Mouse (Mus musculus): ENCODE data around the gene Cnnm2. TPM values are rescaled to one million over a fixed set of nuclear protein-coding genes. Genes with fewer than 3 reads are reported as not detected.
A peak's percentile ranks its signal among the peaks of the same experiment; 100 is the strongest.

Gene Cnnm2
- total and polyA plus RNA-seq, 3 experiments, result 4.0 to 10.7 TPM; not detected in 1

DNA sequence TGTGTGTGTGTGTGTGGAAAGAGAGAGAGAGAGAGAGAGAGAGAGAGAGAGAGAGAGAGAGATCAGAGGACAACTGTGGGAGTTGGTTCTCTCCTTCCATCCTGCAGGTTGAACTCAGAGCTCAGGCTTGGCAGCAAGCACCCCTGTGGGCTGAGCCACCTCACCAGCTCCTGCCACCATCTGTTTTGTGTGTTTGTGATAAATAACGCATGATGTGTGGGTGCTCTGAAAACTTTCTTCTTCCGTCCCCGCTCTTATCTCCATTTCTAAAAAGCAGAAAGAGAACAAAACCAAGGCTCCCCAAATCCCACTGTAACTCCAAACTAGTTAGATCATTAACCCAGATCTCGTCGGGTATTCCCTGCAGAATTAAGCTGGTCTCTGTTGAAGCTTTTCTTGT, 4.7 kb downstream of the Cnnm2 start (continued):
- TF ChIP-seq RCOR1 (IDR thresholded peaks at IDR 0.05; ENCODE audit: low read depth, low read length) (peak; percentile 81; the same call in 1 of the 2 replicates), USF2 (IDR thresholded peaks at IDR 0.05; ENCODE audit: borderline replicate concordance in 1 of 2, insufficient read depth in 1 of 2, low read depth in 1 of 2, low read length in 2 of 2) (no peak), MYC (IDR thresholded peaks at IDR 0.05; ENCODE audit: low read depth, low read length) (no peak), HCFC1 (IDR thresholded peaks at IDR 0.05; ENCODE audit: low read depth, low read length) (no peak), UBTF (IDR thresholded peaks at IDR 0.05; ENCODE audit: borderline replicate concordance, insufficient read depth, low read depth, low read length) (no peak), ZNF384 (IDR thresholded peaks at IDR 0.05; ENCODE audit: low read depth, low read length) (no peak), ZMIZ1 (IDR thresholded peaks at IDR 0.05; ENCODE audit: low read depth, low read length) (no peak), TCF12 (IDR thresholded peaks at IDR 0.05; ENCODE audit: low read depth, low read length) (peak; percentile 71), NRF1 (IDR thresholded peaks at IDR 0.05; ENCODE audit: insufficient read depth, low read depth, low read length, poor library complexity, severe bottlenecking) (no peak), RAD21 (IDR thresholded peaks at IDR 0.05; ENCODE audit: low read depth, low read length) (no peak)

DNA sequence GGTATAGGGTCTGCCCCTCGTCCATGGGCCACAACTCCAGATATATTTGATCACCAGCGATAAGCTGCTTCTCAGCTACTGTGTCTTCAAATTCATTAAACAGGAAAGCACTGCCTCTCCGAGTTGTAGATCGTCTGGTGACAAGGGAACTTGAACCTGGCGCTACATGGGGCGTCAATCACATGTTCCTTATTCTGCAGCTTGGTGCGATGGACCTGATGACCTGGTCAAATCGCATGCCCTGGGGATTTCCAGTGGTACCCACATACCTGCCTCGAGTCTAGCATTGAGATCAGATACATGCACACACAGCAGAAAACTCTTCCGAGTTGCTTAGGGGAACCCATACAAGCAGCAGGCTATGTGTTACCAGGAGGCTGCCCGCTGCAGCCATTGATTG, 8.4 kb downstream of the Cnnm2 start:
- peaks cover 0 to 1% of the 10 kb centered on the region in 2 experiments; a peak in 1 of 4 replicates for H3K27me3 ChIP-seq (ENCODE audit: control insufficient read depth in 1 of 2, insufficient read depth in 2 of 2, low read length in 2 of 2)
- no peak for TF ChIP-seq GABPA (IDR thresholded peaks at IDR 0.05; ENCODE audit: low read depth, low read length)
- no peak for TF ChIP-seq MEF2A (IDR thresholded peaks at IDR 0.05; ENCODE audit: extremely low read depth, insufficient replicate concordance, low read depth, low read length, poor library complexity, severe bottlenecking)
- no peak for TF ChIP-seq SIN3A (IDR thresholded peaks at IDR 0.05; ENCODE audit: low read length)
- no peak for TF ChIP-seq POLR2AphosphoS5 (IDR thresholded peaks at IDR 0.05; ENCODE audit: borderline replicate concordance, low read depth, low read length)
- TF ChIP-seq MXI1 (IDR thresholded peaks at IDR 0.05; ENCODE audit: low read depth, low read length), result no peak
- TF ChIP-seq ZC3H11A (IDR thresholded peaks at IDR 0.05; ENCODE audit: low read depth, low read length), result no peak
- no peak for TF ChIP-seq EP300 (IDR thresholded peaks at IDR 0.05; ENCODE audit: low read depth in 1 of 2, low read length in 2 of 2)
- TF ChIP-seq MAFK (IDR thresholded peaks at IDR 0.05; ENCODE audit: borderline replicate concordance, low read depth, low read length), result no peak
- TF ChIP-seq NRF1 (IDR thresholded peaks at IDR 0.05; ENCODE audit: insufficient read depth, low read depth, low read length, poor library complexity, severe bottlenecking), result no peak
- TF ChIP-seq USF1 (IDR thresholded peaks at IDR 0.05; ENCODE audit: low read depth, low read length), result no peak
- TF ChIP-seq CHD2 (IDR thresholded peaks at IDR 0.05; ENCODE audit: low read length), result no peak
- TF ChIP-seq MAX (IDR thresholded peaks at IDR 0.05; ENCODE audit: low read length), result no peak
- no peak for TF ChIP-seq SMC3 (IDR thresholded peaks at IDR 0.05; ENCODE audit: low read depth, low read length)
- no peak for TF ChIP-seq ETS1 (IDR thresholded peaks at IDR 0.05; ENCODE audit: low read depth, low read length)
- no peak for TF ChIP-seq TBP (IDR thresholded peaks at IDR 0.05; ENCODE audit: low read depth, low read length)
- no peak for TF ChIP-seq MYC (IDR thresholded peaks at IDR 0.05; ENCODE audit: low read depth, low read length)
- no peak for TF ChIP-seq CHD1 (IDR thresholded peaks at IDR 0.05; ENCODE audit: low read depth, low read length)
- TF ChIP-seq GATA1 (IDR thresholded peaks at IDR 0.05; ENCODE audit: low read depth, low read length), result no peak
- TF ChIP-seq RAD21 (IDR thresholded peaks at IDR 0.05; ENCODE audit: low read depth, low read length), result no peak
- TF ChIP-seq E2F4 (IDR thresholded peaks at IDR 0.05; ENCODE audit: borderline replicate concordance, low read depth, low read length), result no peak
- peaks cover 0 to 24% of the 10 kb centered on the region in 2 experiments; a peak in 2 of 4 replicates for H3K36me3 ChIP-seq (ENCODE audit: control insufficient read depth in 1 of 2, insufficient read depth in 2 of 2, low read length in 2 of 2)
- no peak for DNase-seq (ENCODE audit: low read depth, low spot score)
- H3K79me2 ChIP-seq (ENCODE audit: control insufficient read depth, insufficient read depth, low read length, poor library complexity), result peaks cover 2% of the 10 kb centered on the region; the same call in 1 of the 2 replicates
- H3K27ac ChIP-seq (ENCODE audit: control insufficient read depth, low read depth, low read length), result no peak overlapping the region
- H3K4me3 ChIP-seq (ENCODE audit: control insufficient read depth in 1 of 2, insufficient read depth in 1 of 2, low read depth in 2 of 2, low read length in 2 of 2), result no peak overlapping the region
- H3K9me3 ChIP-seq (replicated peaks; ENCODE audit: insufficient read depth, low read length), result no peaks in the 10 kb centered on the region
- H3K9ac ChIP-seq (ENCODE audit: control insufficient read depth, low read depth, low read length, poor library complexity, severe bottlenecking), result no peak overlapping the region
- peaks cover 10 to 17% of the 10 kb centered on the region in 2 experiments for H3K4me1 ChIP-seq (ENCODE audit: control insufficient read depth in 1 of 2, insufficient read depth in 2 of 2, low read length in 2 of 2)
